ENCODE assay signal across 18 mouse cellular contexts in the genomic region with DNA sequence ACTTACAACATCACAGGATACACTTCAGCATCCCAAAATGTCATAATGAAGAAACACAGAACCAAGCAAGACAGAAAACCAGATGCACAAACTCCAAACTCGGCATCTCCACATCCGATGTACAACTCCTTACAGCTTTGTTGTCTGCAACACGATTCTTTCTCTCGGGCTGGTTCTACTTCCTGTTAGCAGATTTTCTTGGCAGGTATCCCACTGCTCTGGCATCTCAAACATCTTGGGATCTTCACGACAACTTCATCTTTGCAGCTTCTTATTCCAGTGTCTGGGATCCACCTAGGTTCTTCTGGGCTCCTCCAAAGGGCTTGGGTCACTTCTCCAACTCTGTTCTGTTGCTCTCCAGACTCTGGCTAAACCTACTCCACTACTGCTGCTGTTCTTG. TPM values are rescaled to one million over a fixed set of nuclear protein-coding genes. Genes with fewer than 3 reads are reported as not detected.
DNase-seq lines count a peak whose midpoint lies in the region; ATAC-seq and TF ChIP-seq lines count a peak whose summit lies in the region.
"Had no signal": no experiment of that assay in that cellular context is flagged by ENCODE, and none has a peak within 500 bp of the region (broad histone marks: within the 10 kb centered on the region; RNA-seq: fewer than 3 reads in every experiment).

No protein-coding gene starts in this region.

- H3K36me3 ChIP-seq in lung, embryonic 14.5 days (ENCODE audit: insufficient read depth): no peaks in the 10 kb centered on the region
- H3K36me3 ChIP-seq: embryonic facial prominence, embryonic 15.5 days; forebrain, embryonic 12.5 days; heart, embryonic 13.5 days; hindbrain, embryonic 15.5 days had no signal

- H3K27ac ChIP-seq in lung, embryonic 14.5 days (ENCODE audit: low read depth): no peak overlapping the region
- H3K27ac ChIP-seq: embryonic facial prominence, embryonic 15.5 days; forebrain, embryonic 12.5 days; heart, embryonic 13.5 days; hindbrain, embryonic 15.5 days had no signal

- no peak overlapping the region for H3K4me2 ChIP-seq in lung, embryonic 14.5 days
- H3K4me2 ChIP-seq: embryonic facial prominence, embryonic 15.5 days; forebrain, embryonic 12.5 days; heart, embryonic 13.5 days; hindbrain, embryonic 15.5 days had no signal

- 35% methylated on average over 5 of the region's 5 CpGs for WGBS in lung, embryonic 14.5 days

- peak; percentile 59 for DNase-seq in heart, adult 11 months
- DNase-seq in heart, adult 18-20 months: no peak
- peak; percentile 75 for DNase-seq in lung, embryonic 14.5 days
- DNase-seq in lung, adult 18-20 months: no peak
- peak; percentile 48 for DNase-seq in MN1 (ENCODE audit: low spot score)
- DNase-seq in adrenal gland, adult (ENCODE audit: inconsistent age in 2 of 2, low spot score in 1 of 2): no peak
- DNase-seq: adrenal gland, postnatal 14 days; cerebellum, adult 18-20 months; cerebellum, adult 9-11 months; cerebellum, postnatal 36 days; forebrain, postnatal 0 days; gastrocnemius, postnatal 14 days; heart, postnatal 36 days had no signal

- H3K27me3 ChIP-seq in lung, embryonic 14.5 days (ENCODE audit: insufficient read depth, low read length): no peaks in the 10 kb centered on the region
- H3K27me3 ChIP-seq: embryonic facial prominence, embryonic 15.5 days; forebrain, embryonic 12.5 days; heart, embryonic 13.5 days; hindbrain, embryonic 15.5 days had no signal

- no peak for TF ChIP-seq CTCF in lung, embryonic 14.5 days (IDR thresholded peaks at IDR 0.05; ENCODE audit: low read depth)

- H3K4me1 ChIP-seq in lung, embryonic 14.5 days (ENCODE audit: insufficient read depth): no peaks in the 10 kb centered on the region
- H3K4me1 ChIP-seq: embryonic facial prominence, embryonic 15.5 days; forebrain, embryonic 12.5 days; hindbrain, embryonic 15.5 days had no signal

- no peak overlapping the region for H3K4me3 ChIP-seq in lung, embryonic 14.5 days (ENCODE audit: low read depth, low read length)
- H3K4me3 ChIP-seq: embryonic facial prominence, embryonic 15.5 days; erythroblast, embryonic 14.5 days; forebrain, embryonic 12.5 days; heart, embryonic 13.5 days; hindbrain, embryonic 15.5 days had no signal

- no peak for ATAC-seq in lung, embryonic 14.5 days (ENCODE audit: insufficient read depth)
- ATAC-seq: forebrain, postnatal 0 days had no signal

- H3K9ac ChIP-seq in lung, embryonic 14.5 days: no peak overlapping the region
- H3K9ac ChIP-seq: embryonic facial prominence, embryonic 15.5 days; forebrain, embryonic 12.5 days; forebrain, postnatal 0 days; heart, embryonic 13.5 days; hindbrain, embryonic 15.5 days had no signal

- no peaks in the 10 kb centered on the region for H3K9me3 ChIP-seq in lung, embryonic 14.5 days (ENCODE audit: low read depth, low read length)
- H3K9me3 ChIP-seq: embryonic facial prominence, embryonic 15.5 days; forebrain, embryonic 12.5 days; heart, embryonic 13.5 days; hindbrain, embryonic 15.5 days had no signal

RNA-seq across cellular contexts. Expression of a gene that starts 46.2 kb away (rescaled TPM):
- 10 to 100 TPM; 11.1 to 14.0 TPM for total RNA-seq in heart, adult 18-20 months (2021)
- polyA plus RNA-seq in lung, embryonic 14.5 days (2014; fragmentation: Nextera tagmentation; extraction: Ambion mirVana): 7.0 and 7.3 TPM in 2 replicates

Comparison
In these comparisons a context has a peak if more than half of its experiments do, and no peak if none do; other contexts are left out.
1. DNase-seq: peak in heart, adult 11 months (single experiment), lung, embryonic 14.5 days (single experiment) and MN1 (single experiment); none in heart, adult 18-20 months (0 of 2), lung, adult 18-20 months (0 of 2) and adrenal gland, adult (0 of 2).